Mouse (Mus musculus) limb, embryonic 14.5 days (tissue): Measurements from ENCODE around the gene Gm5134. TPM values are rescaled to one million over a fixed set of nuclear protein-coding genes. Genes with fewer than 3 reads are reported as not detected.

Experiments used
- ATAC-seq: fragments of 200-750 bp; cut with Nextera tagmentation; 2 replicates; pipeline ENCODE4 v1.8.0; 2017; ENCODE audit warnings: low read depth, moderate number of reproducible peaks, moderate TSS enrichment; ENCODE audit not compliant: low FRiP score
- DNase-seq: peaks from one replicate; pipeline ENCODE4 v3.0.0-alpha.2; 2015; ENCODE audit warnings: low spot score
- H3K27ac ChIP-seq: fragments of 300-500 bp; sonication (generic); replicated peaks from 2 replicates; pipeline ENCODE4 v1.5.1; 2014; ENCODE audit warnings: low read depth, mild to moderate bottlenecking, low read length, moderate library complexity, mixed read lengths
- H3K27me3 ChIP-seq: fragments of 300-500 bp; sonication (generic); 2 replicates; pipeline ENCODE4 v1.6.1; 2014; ENCODE audit warnings: low read length, mixed read lengths; ENCODE audit not compliant: control insufficient read depth, insufficient read depth
- H3K36me3 ChIP-seq: fragments of 300-500 bp; sonication (generic); 2 replicates; pipeline ENCODE4 v1.6.1; 2014; ENCODE audit warnings: mild to moderate bottlenecking, low read length, moderate library complexity, mixed read lengths; ENCODE audit not compliant: control insufficient read depth, insufficient read depth
- H3K4me1 ChIP-seq: fragments of 300-500 bp; sonication (generic); 2 replicates; pipeline ENCODE4 v1.6.1; 2014; ENCODE audit warnings: antibody characterized with exemption, low read length, mixed read lengths; ENCODE audit not compliant: control insufficient read depth, insufficient read depth
- H3K4me2 ChIP-seq: fragments of 300-500 bp; sonication (generic); replicated peaks from 2 replicates; pipeline ENCODE4 v1.6.1; 2014; ENCODE audit warnings: low read depth, mild to moderate bottlenecking, low read length, moderate library complexity; ENCODE audit not compliant: severe bottlenecking
- H3K4me3 ChIP-seq: fragments of 300-500 bp; sonication (generic); replicated peaks from 2 replicates; pipeline ENCODE4 v1.5.1; 2014; ENCODE audit warnings: low read length
- H3K9ac ChIP-seq: fragments of 300-500 bp; sonication (generic); 2 replicates; pipeline ENCODE4 v1.6.1; 2014; ENCODE audit warnings: mild to moderate bottlenecking, low read depth, low read length, moderate library complexity; ENCODE audit not compliant: severe bottlenecking
- H3K9me3 ChIP-seq: fragments of 300-500 bp; sonication (generic); 2 replicates; pipeline ENCODE4 v1.6.1; 2016; ENCODE audit warnings: low read length; ENCODE audit not compliant: control insufficient read depth
- POLR2A ChIP-seq: fragments of 200-500 bp; IDR thresholded peaks from 2 replicates; pipeline ENCODE4 v1.8.0; 2012; ENCODE audit warnings: inconsistent platforms, mild to moderate bottlenecking, moderate library complexity, borderline replicate concordance; ENCODE audit not compliant: insufficient read depth, insufficient read length; ENCODE audit errors: extremely low read depth
- WGBS: fragments of 180-500 bp; shearing (Covaris S2); extraction: QIAGEN DNeasy Blood & Tissue Kit; methylation state at CpG from one replicate; pipeline ENCODE4 v1.1.7; 2014; 5-methylcytosine and 5-hydroxymethylcytosine counted together
- microRNA-seq: library from miRNA; unstranded; fragments of <30 nt; microRNA quantifications from one replicate; pipeline ENCODE4, GENCODE M21; 2016
- polyA plus RNA-seq, 2 experiments: library from polyadenylated mRNA; depleted of rRNA in 1 of 2; stranded (reverse) in 1 of 2; unstranded in 1 of 2; fragments of >200 nt; fragmentation: Nextera tagmentation in 1 of 2; extraction: Ambion mirVana in 1 of 2; gene quantifications; 2 replicates each; pipeline versions ENCODE4 v1.2.1 to v1.2.3; 2012 to 2014

Gm5134 gene
- polyA plus RNA-seq, 2 experiments, result 0.04 to 0.10 TPM

- no peak for DNase-seq
- no peak overlapping the region for H3K4me3 ChIP-seq
- 48% methylated on average over 6 of the region's 6 CpGs for WGBS
- H3K27me3 ChIP-seq, result no peaks in the 10 kb centered on the region
- ATAC-seq, result no peak
- H3K4me2 ChIP-seq, result no peak overlapping the region
- H3K4me1 ChIP-seq, result no peaks in the 10 kb centered on the region
- H3K27ac ChIP-seq, result no peak overlapping the region
- no peak overlapping the region for H3K9ac ChIP-seq
- H3K9me3 ChIP-seq, result no peaks in the 10 kb centered on the region
- no peak for TF ChIP-seq POLR2A
- H3K36me3 ChIP-seq, result 0 out of 2 replicates have a peak, but pooled peaks cover under 1% of the 10 kb centered on the region
Measured at GRCm38 (mm10) chr10:76048967-76049366, 94.7 kb downstream of the Gm5134 start.

GRCm38 (mm10) chr10:76051860-76052259 is 97.5 kb downstream of the Gm5134 start:
- no peak for TF ChIP-seq POLR2A
- DNase-seq (no peak), ATAC-seq (no peak)
- Histone ChIP-seq H3K36me3 (no peaks in the 10 kb centered on the region), H3K4me3 (no peak overlapping the region), H3K27me3 (no peaks in the 10 kb centered on the region), H3K9me3 (no peaks in the 10 kb centered on the region), H3K27ac (no peak overlapping the region), H3K4me1 (no peaks in the 10 kb centered on the region), H3K9ac (no peak overlapping the region), H3K4me2 (no peak overlapping the region)
- WGBS, result 76% methylated on average over 11 of the region's 11 CpGs

Small RNA genes within 50 kb of the gene (microRNA-seq; reads per million reads assigned to microRNA genes)
- gene Mir6409, result not detected

Other genes starting within 250 kb of the Gm5134 start
- gene Cabin1, start 190.2 kb upstream of the Gm5134 start, polyA plus RNA-seq (2012; rRNA removed), result 42.6 and 51.6 TPM in 2 replicates
- 32.3 and 33.4 TPM in 2 replicates for gene Cabin1, start 190.2 kb upstream of the Gm5134 start, polyA plus RNA-seq (2014; fragmentation: Nextera tagmentation; extraction: Ambion mirVana)
- 53.7 and 74.9 TPM in 2 replicates for gene Ddt, start 181.1 kb upstream of the Gm5134 start, polyA plus RNA-seq (2012; rRNA removed)
- 70.3 and 78.2 TPM in 2 replicates for gene Ddt, start 181.1 kb upstream of the Gm5134 start, polyA plus RNA-seq (2014; fragmentation: Nextera tagmentation; extraction: Ambion mirVana)
- 0.38 and 0.49 TPM in 2 replicates for gene Gm20441, start 173.6 kb upstream of the Gm5134 start, polyA plus RNA-seq (2012; rRNA removed)
- gene Gm20441, start 173.6 kb upstream of the Gm5134 start, polyA plus RNA-seq (2014; fragmentation: Nextera tagmentation; extraction: Ambion mirVana), result 1.0 TPM in 1 of 2 replicates, not detected in the other
- gene Gstt3, start 173.1 kb upstream of the Gm5134 start, polyA plus RNA-seq (2012; rRNA removed), result 24.0 and 26.3 TPM in 2 replicates
- gene Gstt3, start 173.1 kb upstream of the Gm5134 start, polyA plus RNA-seq (2014; fragmentation: Nextera tagmentation; extraction: Ambion mirVana), result 34.5 and 38.5 TPM in 2 replicates
- 27.0 and 30.0 TPM in 2 replicates for gene Gstt1, start 155.9 kb upstream of the Gm5134 start, polyA plus RNA-seq (2012; rRNA removed)
- gene Gstt1, start 155.9 kb upstream of the Gm5134 start, polyA plus RNA-seq (2014; fragmentation: Nextera tagmentation; extraction: Ambion mirVana), result 22.3 and 25.7 TPM in 2 replicates
- gene Gstt4, start 132.0 kb upstream of the Gm5134 start, polyA plus RNA-seq (2012; rRNA removed), result 0.08 TPM in 1 of 2 replicates, not detected in the other
- gene Gstt4, start 132.0 kb upstream of the Gm5134 start, polyA plus RNA-seq (2014; fragmentation: Nextera tagmentation; extraction: Ambion mirVana), result not detected in 2 replicates
- gene Gstt2, start 117.1 kb upstream of the Gm5134 start, polyA plus RNA-seq (2012; rRNA removed), result 24.8 and 28.7 TPM in 2 replicates
- 12.3 and 17.5 TPM in 2 replicates for gene Gstt2, start 117.1 kb upstream of the Gm5134 start, polyA plus RNA-seq (2014; fragmentation: Nextera tagmentation; extraction: Ambion mirVana)
- 1,684 and 2,799 TPM in 2 replicates for gene Mif, start 94.3 kb upstream of the Gm5134 start, polyA plus RNA-seq (2012; rRNA removed)
- 1,598 and 1,615 TPM in 2 replicates for gene Mif, start 94.3 kb upstream of the Gm5134 start, polyA plus RNA-seq (2014; fragmentation: Nextera tagmentation; extraction: Ambion mirVana)
- 6.7 and 9.0 TPM in 2 replicates for gene Derl3, start 61.1 kb upstream of the Gm5134 start, polyA plus RNA-seq (2012; rRNA removed)
- 2.2 and 3.0 TPM in 2 replicates for gene Derl3, start 61.1 kb upstream of the Gm5134 start, polyA plus RNA-seq (2014; fragmentation: Nextera tagmentation; extraction: Ambion mirVana)
- 116 and 120 TPM in 2 replicates for gene Smarcb1, start 32.9 kb upstream of the Gm5134 start, polyA plus RNA-seq (2012; rRNA removed)
- 177 and 193 TPM in 2 replicates for gene Smarcb1, start 32.9 kb upstream of the Gm5134 start, polyA plus RNA-seq (2014; fragmentation: Nextera tagmentation; extraction: Ambion mirVana)
- 11.7 and 13.6 TPM in 2 replicates for gene Chchd10, start 21.4 kb upstream of the Gm5134 start, polyA plus RNA-seq (2012; rRNA removed)
- gene Chchd10, start 21.4 kb upstream of the Gm5134 start, polyA plus RNA-seq (2014; fragmentation: Nextera tagmentation; extraction: Ambion mirVana), result 16.2 and 24.8 TPM in 2 replicates
- gene Mmp11, start 18.0 kb upstream of the Gm5134 start, polyA plus RNA-seq (2012; rRNA removed), result 240 and 307 TPM in 2 replicates
- 213 and 279 TPM in 2 replicates for gene Mmp11, start 18.0 kb upstream of the Gm5134 start, polyA plus RNA-seq (2014; fragmentation: Nextera tagmentation; extraction: Ambion mirVana)
- gene Gm867, start 13.8 kb upstream of the Gm5134 start, polyA plus RNA-seq (2012; rRNA removed), result 0.16 TPM in 1 of 2 replicates, not detected in the other
- gene Gm867, start 13.8 kb upstream of the Gm5134 start, polyA plus RNA-seq (2014; fragmentation: Nextera tagmentation; extraction: Ambion mirVana), result 0.33 TPM in 1 of 2 replicates, not detected in the other
- gene Vpreb3, start 11.5 kb upstream of the Gm5134 start, polyA plus RNA-seq (2012; rRNA removed), result 0.15 and 0.22 TPM in 2 replicates
- gene Vpreb3, start 11.5 kb upstream of the Gm5134 start, polyA plus RNA-seq (2014; fragmentation: Nextera tagmentation; extraction: Ambion mirVana), result 0.35 and 0.76 TPM in 2 replicates
- gene Zfp280b, start 78.1 kb downstream of the Gm5134 start, polyA plus RNA-seq (2012; rRNA removed), result 13.7 and 15.5 TPM in 2 replicates
- 19.6 and 20.6 TPM in 2 replicates for gene Zfp280b, start 78.1 kb downstream of the Gm5134 start, polyA plus RNA-seq (2014; fragmentation: Nextera tagmentation; extraction: Ambion mirVana)
- not detected in 2 replicates for gene Slc5a4b, start 156.4 kb downstream of the Gm5134 start, polyA plus RNA-seq (2012; rRNA removed)
- gene Slc5a4b, start 156.4 kb downstream of the Gm5134 start, polyA plus RNA-seq (2014; fragmentation: Nextera tagmentation; extraction: Ambion mirVana), result not detected in 2 replicates
- gene Slc5a4a, start 192.9 kb downstream of the Gm5134 start, polyA plus RNA-seq (2012; rRNA removed), result 0.03 TPM in 1 of 2 replicates, not detected in the other
- gene Slc5a4a, start 192.9 kb downstream of the Gm5134 start, polyA plus RNA-seq (2014; fragmentation: Nextera tagmentation; extraction: Ambion mirVana), result not detected in 2 replicates